Mouse (Mus musculus): ENCODE measurements at regions not wholly inside any gene's neighbourhood (a gene's known extent, or its start where the extent isn't known, plus 50 kb on each side); places are given as distances from the start of the nearest gene placed in this dataset.

DNA sequence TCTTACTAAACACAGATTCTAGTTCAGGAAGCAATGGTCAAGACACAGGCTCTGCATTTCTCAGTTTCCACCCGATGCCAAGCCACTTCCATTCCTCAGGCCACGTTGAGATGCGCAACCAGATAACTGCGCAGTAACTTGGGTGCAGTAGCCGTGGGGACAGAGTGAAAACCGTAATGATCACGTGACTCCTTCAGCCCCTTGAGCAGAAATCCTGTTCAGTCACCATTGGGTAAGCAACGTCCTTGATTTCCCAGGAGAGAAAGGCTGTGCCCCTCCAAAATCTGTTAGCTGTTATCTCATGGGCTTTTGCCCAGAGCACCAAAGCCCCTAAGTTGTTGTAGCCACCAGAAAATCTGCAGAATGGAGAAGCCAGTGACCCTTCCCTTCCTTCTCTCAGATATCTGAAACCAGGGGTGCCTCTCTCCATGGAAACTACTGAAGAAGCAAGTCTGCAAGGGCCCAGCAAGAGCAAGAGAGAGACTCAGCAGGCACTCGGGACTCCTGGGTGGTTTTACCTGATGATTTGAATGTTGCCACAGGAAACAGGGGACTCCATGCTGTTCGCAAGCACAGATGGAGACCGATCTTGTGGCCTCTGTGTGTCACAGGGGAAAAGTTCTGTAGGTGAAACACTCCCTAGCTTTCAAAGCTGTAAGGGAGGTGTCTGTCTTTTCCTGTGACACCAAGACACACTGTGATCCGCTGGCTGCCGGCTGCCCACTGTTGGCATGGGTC, 126.7 kb downstream of the Lmo4 start:
- intact Hi-C loops (cut with DNase I) = no loop called here

DNA sequence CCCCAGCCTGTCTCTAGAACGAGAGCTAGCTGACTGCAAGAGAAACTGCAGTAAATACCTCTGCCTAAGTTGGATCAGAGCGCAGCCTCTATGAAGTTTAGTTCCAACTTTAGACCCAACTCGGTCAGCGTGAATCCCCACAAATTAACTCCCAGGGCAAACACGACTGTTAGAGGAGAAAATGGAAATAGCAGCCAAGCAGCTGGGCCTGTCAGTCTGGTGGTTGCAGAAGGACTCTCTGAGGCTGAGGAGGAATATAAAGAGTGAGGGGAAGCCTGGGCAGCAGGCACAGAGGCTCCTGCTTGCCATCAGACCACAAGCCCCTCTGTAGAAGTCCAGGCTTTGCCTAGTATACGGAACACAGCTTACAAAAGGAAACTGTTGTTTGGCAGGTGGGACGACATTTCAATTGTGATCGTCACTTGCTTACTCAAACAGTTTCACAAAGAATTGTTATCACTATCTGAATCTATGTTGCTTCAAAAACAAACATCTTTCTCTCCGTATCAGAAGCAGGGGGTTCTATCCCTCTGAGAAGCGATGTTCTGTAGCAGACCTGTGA, 135.0 kb downstream of the Lmo4 start:
- intact Hi-C loops (cut with DNase I) = no loop called here

DNA sequence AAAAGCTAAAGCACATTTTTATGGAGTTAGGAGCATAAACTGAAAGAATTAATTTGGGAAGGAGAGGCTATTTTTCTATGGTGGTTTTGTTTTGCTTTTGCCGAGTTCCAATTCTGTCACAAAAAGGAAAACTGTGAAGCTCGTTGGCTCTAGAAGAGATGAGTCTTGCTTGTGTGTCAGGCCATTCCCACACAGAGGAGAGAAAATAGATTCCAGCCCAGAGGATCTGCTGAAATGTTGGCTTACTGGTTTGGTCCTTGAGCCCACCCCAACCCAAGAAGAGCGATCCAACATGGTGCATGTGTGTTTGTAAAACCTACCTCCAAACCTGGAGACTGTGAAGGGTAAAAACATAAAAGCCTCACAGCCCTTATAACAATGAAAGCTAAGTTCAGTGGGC, 138.0 kb downstream of the Lmo4 start:
- intact Hi-C loops (cut with DNase I) = no loop called here

DNA sequence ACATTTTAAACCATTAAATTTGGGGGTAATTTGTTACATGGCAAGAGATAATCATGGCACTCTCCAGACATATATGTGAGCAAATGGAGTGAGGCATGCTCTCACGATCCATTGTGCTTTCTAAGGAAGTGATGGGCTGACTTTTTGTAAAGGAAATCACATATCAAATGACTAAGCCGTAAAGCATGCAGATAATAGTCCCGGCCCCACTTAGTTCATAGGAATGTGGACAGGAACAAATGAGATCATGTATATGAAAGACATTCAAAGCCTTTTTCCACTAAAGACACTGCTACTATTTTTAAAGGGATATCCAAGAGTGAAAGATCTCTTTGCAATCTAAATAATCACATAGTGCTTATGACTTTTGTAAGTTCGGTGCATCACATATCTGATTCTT, 146.9 kb downstream of the Lmo4 start:
- intact Hi-C loops (cut with DNase I) = no loop called here

DNA sequence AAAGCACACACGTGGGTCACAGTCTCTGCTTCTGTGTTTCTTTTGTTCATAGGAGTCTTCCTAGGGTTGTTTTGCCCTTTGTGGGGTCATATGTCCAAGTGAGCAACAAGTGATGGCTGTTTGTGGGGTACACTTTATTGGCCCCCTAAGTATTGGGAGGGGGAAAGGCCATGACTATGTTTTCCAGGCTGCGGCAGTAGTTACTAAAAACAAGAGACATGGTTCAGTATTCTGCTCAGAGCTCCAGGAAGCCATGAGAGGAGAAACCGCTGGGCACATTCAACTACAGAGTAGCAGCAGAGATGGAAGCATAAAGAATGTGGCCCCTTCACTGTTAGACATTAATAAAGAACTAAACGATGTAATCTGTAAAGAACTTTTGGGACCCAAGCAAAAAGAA, 154.7 kb downstream of the Lmo4 start:
- intact Hi-C loops (cut with DNase I) = no loop called here

DNA sequence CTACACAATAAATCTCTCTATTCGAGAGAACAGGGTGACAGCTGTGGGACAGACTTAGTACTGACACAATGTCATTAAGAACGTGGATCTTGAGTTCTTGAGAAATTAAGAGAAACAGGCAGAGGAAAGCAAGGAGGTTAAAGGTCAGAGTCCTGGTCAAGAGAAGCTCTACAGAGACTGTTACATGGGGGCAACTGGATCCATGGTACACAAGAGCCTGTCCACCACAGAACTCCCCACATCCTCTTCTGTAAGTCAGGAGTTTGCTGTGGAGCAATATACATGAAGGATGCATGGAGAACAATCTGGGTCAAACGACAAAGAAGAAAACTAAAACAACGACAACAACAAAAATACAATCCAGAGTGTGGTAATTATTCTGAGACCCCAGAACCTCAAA, 155.8 kb downstream of the Lmo4 start:
- intact Hi-C loops (cut with DNase I) = no loop called here

DNA sequence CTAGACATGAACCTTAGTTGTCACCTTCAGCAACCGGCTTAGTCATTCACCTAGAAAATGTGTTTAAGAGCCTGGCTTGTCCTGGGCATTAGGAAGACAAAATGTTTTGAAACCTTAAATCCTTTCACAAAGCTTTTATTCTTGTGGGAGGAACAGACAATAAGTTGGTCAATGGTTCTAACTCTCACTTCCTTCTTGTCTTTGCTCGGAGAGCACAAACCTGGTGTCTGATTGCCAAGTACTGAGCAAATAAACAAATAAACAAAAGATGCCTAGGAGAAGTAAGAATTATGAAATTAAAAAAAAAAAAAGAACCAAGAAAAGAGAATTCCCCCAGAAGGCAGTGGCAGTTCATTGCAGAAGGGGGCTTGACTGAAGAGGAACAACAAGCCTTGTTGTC, 160.7 kb downstream of the Lmo4 start:
- intact Hi-C loops (cut with DNase I) = no loop called here

DNA sequence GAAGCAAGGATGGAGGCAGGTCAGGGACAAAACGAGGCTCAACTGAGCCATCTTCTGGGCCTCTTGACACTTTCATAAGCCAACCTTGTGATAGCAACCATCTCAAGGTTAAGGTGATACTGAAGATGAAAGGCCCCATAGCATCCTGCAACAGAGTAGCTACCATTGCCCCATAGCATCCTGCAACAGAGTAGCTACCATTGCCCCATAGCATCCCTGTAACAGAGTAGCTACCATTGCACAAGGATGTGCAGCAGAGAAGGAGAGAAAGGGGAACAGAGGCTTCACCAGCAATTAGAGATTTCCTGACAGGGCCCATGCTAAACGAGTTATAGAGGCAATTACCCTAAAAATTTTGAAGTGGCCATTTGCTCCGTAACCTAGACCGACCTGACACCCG, 163.2 kb downstream of the Lmo4 start:
- intact Hi-C loops (cut with DNase I) = no loop called here

DNA sequence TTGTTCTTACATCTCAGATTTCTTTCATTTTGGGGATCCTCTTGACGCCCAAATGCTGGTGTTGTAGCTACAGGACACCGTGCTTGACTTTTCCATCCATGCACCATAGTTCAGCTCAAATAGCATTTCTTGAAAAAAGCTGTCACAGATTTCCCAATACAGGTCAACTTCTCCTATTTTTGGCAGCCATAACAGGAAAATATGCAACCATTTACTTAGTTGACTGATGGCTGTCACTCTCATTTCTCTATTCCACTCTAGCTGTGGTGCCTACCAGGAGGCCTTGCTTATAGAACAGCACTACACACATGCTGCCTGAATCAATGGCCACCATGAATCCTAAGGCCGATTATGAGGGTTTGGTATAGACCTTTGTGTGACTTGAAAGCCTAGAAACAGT, 165.5 kb downstream of the Lmo4 start:
- intact Hi-C loops (cut with DNase I) = no loop called here

DNA sequence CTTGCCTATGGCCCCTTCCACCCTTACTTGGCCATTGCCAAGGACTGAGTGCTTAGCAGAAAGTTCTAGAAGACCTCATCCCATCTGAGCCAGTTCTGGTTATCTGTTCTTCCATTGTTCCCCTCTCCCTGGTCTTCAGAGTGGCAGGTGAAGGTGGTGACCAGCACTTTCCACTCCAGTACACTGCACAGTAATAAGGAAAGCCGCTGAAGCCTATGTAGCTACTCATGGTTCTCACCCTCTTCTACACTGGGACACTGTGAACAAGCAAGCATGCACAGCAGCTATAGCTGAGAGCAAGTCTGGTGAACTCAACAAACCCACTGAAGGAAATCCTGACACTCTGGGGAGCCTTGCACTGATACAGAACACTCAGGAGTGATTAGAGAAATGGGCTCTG, 175.4 kb downstream of the Lmo4 start:
- intact Hi-C loops (cut with DNase I) = no loop called here

DNA sequence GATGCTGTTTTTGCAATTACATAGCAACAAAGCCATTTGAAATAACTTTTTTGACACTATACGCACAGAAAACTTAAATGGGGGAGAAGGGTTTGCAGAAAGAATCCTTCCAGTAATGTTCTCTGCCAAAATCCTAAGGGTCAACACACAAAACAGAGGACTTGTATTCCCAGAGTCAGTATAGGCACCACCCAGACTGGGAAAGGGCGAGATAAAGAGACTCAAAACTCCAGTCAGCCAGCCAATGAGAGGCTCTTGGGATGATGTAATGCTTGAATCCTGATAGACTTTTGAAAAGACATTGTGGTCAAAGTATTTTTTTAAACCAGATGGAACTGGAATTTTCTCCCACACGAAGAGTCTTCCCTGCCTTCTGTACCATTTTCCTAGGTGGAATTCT, 175.9 kb downstream of the Lmo4 start:
- intact Hi-C loops (cut with DNase I) = no loop called here

DNA sequence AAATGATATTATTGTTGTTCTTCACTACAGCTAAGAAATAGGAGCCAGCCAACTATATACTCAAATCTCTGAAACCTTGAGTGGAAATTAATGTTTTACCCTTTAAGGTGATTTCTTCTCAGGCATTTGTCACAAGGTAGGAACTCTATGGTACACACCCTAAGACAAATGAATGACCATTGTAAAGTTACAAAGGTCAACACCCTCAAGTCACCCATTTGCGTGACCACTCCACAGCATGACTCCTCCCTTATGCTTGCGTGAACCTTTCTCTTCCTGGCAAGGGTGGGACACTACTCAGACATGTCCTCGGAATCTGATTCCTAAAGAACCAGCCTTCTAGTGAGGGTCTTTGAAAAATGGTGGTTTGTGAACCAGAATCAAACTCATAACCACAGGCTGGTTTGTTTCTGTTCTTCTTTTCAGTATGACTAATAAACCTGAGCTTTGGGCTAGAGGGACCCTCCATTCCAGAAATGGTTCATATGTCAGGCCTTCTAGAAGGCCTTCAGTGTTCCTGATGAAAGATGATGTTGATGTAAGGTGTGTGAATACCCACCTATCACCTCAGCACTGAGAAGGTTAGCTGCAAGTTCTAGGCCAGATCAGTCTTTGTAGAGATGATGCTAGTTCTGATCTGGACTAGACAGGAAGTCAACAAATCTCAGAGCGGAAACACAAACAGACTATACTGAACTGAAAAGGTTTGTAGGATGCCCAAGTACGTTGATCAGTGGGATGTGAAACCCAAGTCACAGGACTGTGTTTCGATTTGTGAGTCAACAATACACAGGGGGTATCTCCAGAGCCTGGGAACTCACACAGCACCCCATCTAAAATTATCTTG, 177.7 kb downstream of the Lmo4 start:
- intact Hi-C loops (cut with DNase I) = no loop called here

DNA sequence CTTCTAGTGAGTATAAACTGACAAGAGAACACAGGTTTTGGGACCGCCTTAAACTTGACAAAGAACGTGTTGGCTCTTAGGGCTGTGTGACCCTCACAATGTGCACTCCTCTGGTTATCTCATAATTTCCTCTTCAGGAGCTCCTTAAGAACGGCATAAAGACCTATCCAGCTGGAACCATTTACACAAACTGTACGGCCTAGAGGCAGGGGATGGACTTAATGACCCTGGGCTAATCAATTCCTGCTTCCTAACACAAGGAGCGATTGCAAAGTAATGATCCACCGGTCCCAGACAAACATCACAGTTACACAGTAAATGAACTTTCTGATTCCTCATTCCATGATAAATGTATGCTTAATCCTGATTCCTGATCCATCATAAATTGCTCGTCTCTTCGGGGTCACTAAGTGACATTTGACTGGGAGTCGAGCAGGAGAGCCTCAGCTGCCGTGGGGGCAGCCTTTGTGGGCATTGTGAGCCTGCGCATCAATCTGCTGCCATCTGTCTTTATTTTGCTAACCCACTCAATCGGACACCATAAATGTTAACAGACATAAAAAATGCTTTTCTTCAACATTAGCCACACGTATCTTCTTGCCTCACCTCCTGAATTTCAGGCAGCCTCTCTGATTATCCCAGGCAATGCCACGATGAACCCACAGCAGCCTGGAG, 179.4 kb downstream of the Lmo4 start:
- intact Hi-C loops (cut with DNase I) = no loop called here

DNA sequence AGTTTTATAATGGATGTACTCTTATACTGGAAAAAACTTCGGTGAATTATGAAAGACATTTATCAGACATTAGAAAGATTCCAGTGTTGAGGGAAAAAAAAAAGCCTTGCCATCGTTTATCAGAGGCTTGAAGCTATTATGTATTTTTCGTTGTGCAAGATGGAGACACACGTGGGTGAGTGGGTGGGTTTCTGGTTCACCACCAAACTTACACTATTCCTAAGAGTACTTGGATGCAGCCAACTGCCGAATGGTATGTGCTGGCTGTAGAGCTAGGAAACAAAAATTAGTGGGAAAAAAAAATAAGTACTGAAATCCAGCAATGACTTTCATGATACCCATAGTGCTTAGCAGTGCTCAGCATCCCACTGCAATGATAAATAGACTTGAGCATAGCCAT, 180.8 kb downstream of the Lmo4 start:
- intact Hi-C loops (cut with DNase I) = no loop called here

DNA sequence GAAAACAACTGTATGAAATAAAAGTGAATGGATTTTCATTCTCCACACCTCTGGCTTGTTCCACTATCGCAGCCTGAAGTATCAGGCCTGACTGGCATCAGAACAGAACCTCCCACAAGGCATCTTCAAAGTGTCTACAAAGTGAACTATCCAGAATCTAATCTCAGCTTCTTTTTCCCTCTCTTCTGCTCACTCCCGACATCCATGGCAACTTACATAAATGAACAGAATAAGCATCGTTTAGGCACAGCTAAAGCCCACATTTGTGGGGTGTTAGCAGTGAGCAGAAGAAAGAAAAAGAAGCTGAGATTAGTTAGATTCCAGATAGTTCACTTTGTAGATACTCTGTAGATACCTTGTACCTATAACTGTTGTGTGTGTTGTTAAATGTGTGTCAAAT, 182.0 kb downstream of the Lmo4 start:
- intact Hi-C loops (cut with DNase I) = no loop called here

DNA sequence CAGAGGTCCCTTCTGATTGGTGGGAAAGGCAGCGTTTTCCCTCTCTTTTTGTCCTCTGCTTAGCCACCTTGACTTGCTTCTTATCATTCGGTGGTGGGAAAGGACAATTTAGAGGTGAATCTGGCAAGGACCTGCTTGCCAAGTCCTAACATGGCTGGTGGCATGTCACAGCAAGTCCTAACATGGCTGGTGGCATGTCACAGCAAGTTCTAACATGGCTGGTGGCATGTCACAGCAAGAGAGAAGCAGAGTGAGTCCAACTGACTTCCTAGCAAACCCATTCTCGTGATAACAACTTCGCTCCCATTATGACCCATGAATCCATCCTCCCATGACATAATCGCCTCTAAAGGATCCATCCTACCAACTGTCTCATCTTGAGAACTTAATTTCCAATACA, 183.1 kb downstream of the Lmo4 start:
- intact Hi-C loops (cut with DNase I) = no loop called here

DNA sequence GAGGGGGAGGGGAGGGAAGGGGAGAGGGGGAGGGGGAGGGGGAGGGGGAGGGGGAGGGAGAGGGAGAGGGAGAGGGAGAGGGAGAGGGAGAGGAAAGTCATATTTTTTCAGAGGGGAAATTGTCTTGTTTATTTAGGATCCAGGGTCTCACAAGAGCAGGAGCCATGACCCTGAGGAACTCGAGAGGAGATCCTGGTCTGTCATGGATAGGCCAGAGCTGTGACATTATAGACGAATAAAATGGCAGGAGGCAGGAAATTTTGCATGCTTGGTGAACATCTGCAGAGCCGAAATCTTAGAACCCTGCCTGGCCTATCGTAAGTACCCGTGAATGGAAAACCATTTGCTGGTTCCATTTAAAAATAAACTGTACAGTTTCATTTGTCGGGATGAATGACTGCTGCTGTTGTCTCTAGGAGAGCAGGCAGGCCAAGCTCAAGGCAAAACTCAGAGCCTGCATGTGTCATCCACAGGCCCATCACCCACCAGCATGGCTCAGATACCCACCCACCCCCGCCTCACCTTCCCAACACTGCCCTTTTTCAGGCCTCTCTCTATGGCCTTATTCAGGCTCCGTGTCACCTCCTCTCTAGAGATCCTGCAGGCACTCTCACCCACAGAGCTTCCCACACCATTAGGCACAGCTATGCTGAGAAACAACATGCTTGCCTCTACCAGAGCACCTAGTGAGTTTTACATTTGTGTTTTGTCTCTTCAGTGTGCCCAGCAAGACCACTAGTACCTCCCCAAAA, 184.7 kb downstream of the Lmo4 start:
- intact Hi-C loops (cut with DNase I) = no loop called here

DNA sequence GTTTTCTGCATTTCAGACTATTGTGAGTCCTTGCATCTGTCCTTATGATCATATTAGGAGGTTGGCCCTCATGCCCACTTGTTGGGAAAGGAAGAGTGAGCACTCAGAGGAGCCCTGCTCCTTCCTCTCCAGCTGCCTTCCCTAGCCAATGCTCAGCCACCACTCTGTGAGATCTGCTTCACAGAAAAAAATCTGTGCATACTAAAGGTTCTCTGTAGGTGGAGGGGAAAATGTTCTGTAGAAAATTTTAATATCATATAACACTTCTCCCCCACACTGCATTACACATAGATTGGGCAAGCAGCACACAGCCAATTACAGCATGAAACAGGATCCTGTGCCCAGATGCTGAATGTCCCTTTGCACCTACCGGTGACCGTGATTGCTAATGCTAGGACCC, 185.7 kb downstream of the Lmo4 start:
- intact Hi-C loops (cut with DNase I) = no loop called here

DNA sequence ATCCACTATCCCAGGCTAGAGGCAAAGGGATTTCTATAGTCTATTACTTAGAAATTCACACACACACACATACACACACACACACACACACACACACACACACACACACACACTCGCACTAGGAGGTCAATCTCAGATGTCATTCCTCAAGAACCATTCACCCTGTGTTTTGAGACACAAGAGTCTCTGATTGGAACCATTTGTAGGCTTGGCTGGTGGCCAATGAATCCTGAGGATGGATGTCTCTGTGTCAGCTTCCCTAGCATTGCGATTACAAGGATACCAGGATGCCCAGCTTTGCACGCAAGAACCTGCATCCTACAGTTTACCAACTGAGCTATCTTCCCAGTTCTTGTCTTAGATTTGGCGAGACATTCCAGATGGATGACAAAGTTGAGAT, 186.5 kb downstream of the Lmo4 start:
- intact Hi-C loops (cut with DNase I) = no loop called here

DNA sequence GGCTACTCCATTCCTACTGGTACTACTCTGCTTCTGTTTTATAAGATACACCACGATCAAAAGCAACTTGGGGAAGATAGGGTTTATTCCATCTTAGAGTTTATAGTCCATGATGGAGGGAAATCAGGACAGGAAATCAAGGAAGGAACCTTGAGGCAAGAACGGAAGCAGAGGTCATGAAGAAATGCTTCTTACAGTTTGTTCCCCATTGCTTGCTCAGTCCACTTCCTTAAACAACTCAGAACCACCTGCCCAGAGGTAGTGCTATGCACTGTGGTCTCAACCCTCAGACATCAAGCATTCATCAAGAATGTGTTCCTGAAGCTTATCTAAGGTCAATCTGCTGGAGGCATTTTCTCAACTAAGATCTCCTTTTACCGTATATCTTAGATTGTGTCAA, 189.8 kb downstream of the Lmo4 start:
- intact Hi-C loops (cut with DNase I) = no loop called here

DNA sequence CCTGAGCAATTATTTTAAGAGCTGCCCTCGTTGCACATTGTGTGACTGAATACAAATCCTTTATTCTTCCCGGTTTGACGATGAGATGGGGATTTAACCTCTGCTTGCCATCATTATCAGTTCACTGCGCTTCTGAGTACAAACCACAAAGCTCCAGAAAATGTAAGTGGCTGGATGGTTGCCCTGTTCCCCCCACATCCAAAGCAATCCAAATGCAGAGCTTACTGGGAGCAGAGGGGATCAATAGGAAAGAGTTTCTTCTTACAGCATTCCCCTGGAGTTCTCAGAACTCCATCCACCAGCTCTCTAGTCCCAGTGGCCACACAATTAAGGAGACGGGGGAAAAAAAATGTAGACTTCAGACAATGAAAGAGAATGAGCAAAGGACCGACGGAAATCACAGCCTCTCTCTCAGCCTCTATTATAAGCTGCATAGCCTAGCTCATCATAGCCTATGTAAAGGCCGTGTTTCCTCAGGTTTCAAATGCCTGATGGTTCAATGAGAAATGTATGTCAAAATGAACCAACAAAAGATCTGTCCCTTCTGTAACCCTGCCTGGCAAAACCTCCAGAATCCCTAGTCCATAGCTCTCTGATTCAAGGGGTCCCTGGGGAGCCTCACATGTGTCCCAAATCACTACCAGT, 191.4 kb downstream of the Lmo4 start:
- intact Hi-C loops (cut with DNase I) = no loop called here

Data from adrenal gland (tissue).